Mouse (Mus musculus) liver, postnatal 0 days (tissue): Measurements from ENCODE around the gene Vwc2l.
A peak's percentile ranks its signal among the peaks of the same experiment; 100 is the strongest.

Experiments
- CTCF ChIP-seq: sonication (generic); IDR thresholded peaks from 2 replicates; pipeline ENCODE4 v1.5.1; 2016; ENCODE audit warnings: antibody characterized with exemption, low read depth
- EP300 ChIP-seq: IDR thresholded peaks from 2 replicates; pipeline ENCODE4 v1.6.1; 2016; ENCODE audit warnings: antibody characterized with exemption, low read depth, mild to moderate bottlenecking

GRCm38 (mm10) chr1:70902311-70902710 lies 176.8 kb downstream of the Vwc2l start:
- TF ChIP-seq CTCF, result no peak
- peak; percentile 99 for TF ChIP-seq EP300
